Mouse (Mus musculus) forebrain, embryonic 10.5 days (tissue): ENCODE data around the gene Itsn1. TPM values are rescaled to one million over a fixed set of nuclear protein-coding genes. Genes with fewer than 3 reads are reported as not detected.

Source experiments
- DNase-seq: peaks from one replicate; pipeline ENCODE4 v3.0.0-alpha.2; 2017; ENCODE audit warnings: low spot score; ENCODE audit errors: extremely low spot score
- H3K27ac ChIP-seq: fragments of 300-500 bp; sonication (generic); 2 replicates; pipeline ENCODE4 v1.5.1; 2016; ENCODE audit warnings: mild to moderate bottlenecking
- H3K27me3 ChIP-seq: fragments of 300-500 bp; sonication (generic); 2 replicates; pipeline ENCODE4 v1.6.1; 2016; ENCODE audit warnings: mild to moderate bottlenecking; ENCODE audit not compliant: poor library complexity, severe bottlenecking
- H3K36me3 ChIP-seq: fragments of 300-500 bp; sonication (generic); replicated peaks from 2 replicates; pipeline ENCODE4 v1.6.1; 2016; ENCODE audit warnings: mild to moderate bottlenecking, moderate library complexity
- H3K4me1 ChIP-seq: fragments of 300-500 bp; sonication (generic); 2 replicates; pipeline ENCODE4 v1.6.1; 2016
- H3K4me3 ChIP-seq: fragments of 300-500 bp; sonication (generic); 2 replicates; pipeline ENCODE4 v1.5.1; 2016; ENCODE audit warnings: mild to moderate bottlenecking, moderate library complexity
- H3K9me3 ChIP-seq: fragments of 300-500 bp; sonication (generic); 2 replicates; pipeline ENCODE4 v1.6.1; 2016; ENCODE audit warnings: mild to moderate bottlenecking, moderate library complexity
- WGBS: fragments of 180-500 bp; shearing (Covaris S2); methylation state at CpG from one replicate; pipeline ENCODE4 v1.1.7; 2016; 5-methylcytosine and 5-hydroxymethylcytosine counted together
- polyA plus RNA-seq: library from polyadenylated mRNA; unstranded; fragments of >200 nt; fragmentation: Nextera tagmentation; extraction: Ambion mirVana; gene quantifications from 2 replicates; pipeline ENCODE4 v1.2.1, GENCODE M21; 2016

Gene Itsn1
- polyA plus RNA-seq, 1 experiment from 2014 or later: 38.7 TPM

GRCm38 (mm10) chr16:91865570-91866257 lies 136.6 kb downstream of the Itsn1 start:
- WGBS: 87% methylated on average over 7 of the region's 7 CpGs
- H3K27ac ChIP-seq: peak overlapping the region; percentile 20; the same call in 1 of the 2 replicates
- H3K4me3 ChIP-seq: no peak overlapping the region
- H3K27me3 ChIP-seq: no peaks in the 10 kb centered on the region
- H3K36me3 ChIP-seq: peaks cover 87% of the 10 kb centered on the region
- H3K4me1 ChIP-seq: peaks cover 9% of the 10 kb centered on the region
- no peaks in the 10 kb centered on the region for H3K9me3 ChIP-seq
- DNase-seq: no peak

GRCm38 (mm10) chr16:91866258-91866634 lies 137.2 kb downstream of the Itsn1 start:
- Histone ChIP-seq H3K27me3 (no peaks in the 10 kb centered on the region), H3K36me3 (peaks cover 87% of the 10 kb centered on the region), H3K4me1 (peaks cover 9% of the 10 kb centered on the region), H3K27ac (0 out of 2 replicates have a peak overlapping the region, but pooled peaks have one; percentile 20), H3K9me3 (no peaks in the 10 kb centered on the region), H3K4me3 (no peak overlapping the region)
- 92% methylated on average over 5 of the region's 5 CpGs for WGBS
- no peak for DNase-seq

- Histone ChIP-seq H3K4me3 (no peak overlapping the region), H3K4me1 (no peaks in the 10 kb centered on the region), H3K36me3 (peaks cover 93% of the 10 kb centered on the region), H3K27ac (no peak overlapping the region), H3K27me3 (no peaks in the 10 kb centered on the region), H3K9me3 (no peaks in the 10 kb centered on the region)
- 93% methylated on average over 8 of the region's 8 CpGs for WGBS
- no peak for DNase-seq
Observed at GRCm38 (mm10) chr16:91867672-91868071, 138.6 kb downstream of the Itsn1 start.

GRCm38 (mm10) chr16:91868943-91869911 lies 140.1 kb downstream of the Itsn1 start:
- peaks cover 81% of the 10 kb centered on the region for H3K36me3 ChIP-seq
- H3K4me1 ChIP-seq: no peaks in the 10 kb centered on the region
- no peaks in the 10 kb centered on the region for H3K27me3 ChIP-seq
- H3K27ac ChIP-seq: no peak overlapping the region
- no peaks in the 10 kb centered on the region for H3K9me3 ChIP-seq
- no peak for DNase-seq
- 97% methylated on average over 28 of the region's 28 CpGs for WGBS
- no peak overlapping the region for H3K4me3 ChIP-seq

GRCm38 (mm10) chr16:91870158-91870582 lies 141.1 kb downstream of the Itsn1 start:
- Histone ChIP-seq H3K27ac (no peak overlapping the region), H3K27me3 (no peaks in the 10 kb centered on the region), H3K36me3 (peaks cover 71% of the 10 kb centered on the region), H3K4me1 (0 out of 2 replicates have a peak, but pooled peaks cover 3% of the 10 kb centered on the region), H3K4me3 (no peak overlapping the region), H3K9me3 (no peaks in the 10 kb centered on the region)
- 92% methylated on average over 6 of the region's 6 CpGs for WGBS
- no peak for DNase-seq

- peaks cover 62% of the 10 kb centered on the region for H3K36me3 ChIP-seq
- no peak for DNase-seq
- 92% methylated on average over 6 of the region's 6 CpGs for WGBS
Observed at GRCm38 (mm10) chr16:91871188-91871587, 142.1 kb downstream of the Itsn1 start.

GRCm38 (mm10) chr16:91873695-91874094 lies 144.6 kb downstream of the Itsn1 start:
- Histone ChIP-seq H3K9me3 (no peaks in the 10 kb centered on the region), H3K4me3 (no peak overlapping the region), H3K36me3 (peaks cover 42% of the 10 kb centered on the region), H3K4me1 (0 out of 2 replicates have a peak, but pooled peaks cover 8% of the 10 kb centered on the region), H3K27me3 (no peaks in the 10 kb centered on the region), H3K27ac (no peak overlapping the region)
- no peak for DNase-seq
- WGBS: 86% methylated on average over 3 of the region's 3 CpGs

More at GRCm38 (mm10) chr16:91871188-91871587, 142.1 kb downstream of the Itsn1 start:
- H3K9me3 ChIP-seq: no peaks in the 10 kb centered on the region
- no peaks in the 10 kb centered on the region for H3K27me3 ChIP-seq
- H3K4me1 ChIP-seq: 0 out of 2 replicates have a peak, but pooled peaks cover 8% of the 10 kb centered on the region
- H3K27ac ChIP-seq: no peak overlapping the region
- H3K4me3 ChIP-seq: no peak overlapping the region

- peaks cover 21% of the 10 kb centered on the region for H3K36me3 ChIP-seq
- no peak overlapping the region for H3K27ac ChIP-seq
- 0 out of 2 replicates have a peak, but pooled peaks cover 8% of the 10 kb centered on the region for H3K4me1 ChIP-seq
- no peaks in the 10 kb centered on the region for H3K9me3 ChIP-seq
- WGBS: 84% methylated on average over 4 of the region's 4 CpGs
- H3K4me3 ChIP-seq: no peak overlapping the region
- DNase-seq: no peak
- no peaks in the 10 kb centered on the region for H3K27me3 ChIP-seq
Observed at GRCm38 (mm10) chr16:91875567-91876344, 146.7 kb downstream of the Itsn1 start.

GRCm38 (mm10) chr16:91876457-91876856 lies 147.4 kb downstream of the Itsn1 start:
- WGBS: 97% methylated on average over 4 of the region's 4 CpGs
- H3K27me3 ChIP-seq: no peaks in the 10 kb centered on the region
- H3K27ac ChIP-seq: no peak overlapping the region
- no peak overlapping the region for H3K4me3 ChIP-seq
- H3K36me3 ChIP-seq: peaks cover 22% of the 10 kb centered on the region
- 0 out of 2 replicates have a peak, but pooled peaks cover 2% of the 10 kb centered on the region for H3K9me3 ChIP-seq
- DNase-seq: no peak
- 0 out of 2 replicates have a peak, but pooled peaks cover 8% of the 10 kb centered on the region for H3K4me1 ChIP-seq

- H3K36me3 ChIP-seq: 0 out of 2 replicates have a peak, but pooled peaks cover 9% of the 10 kb centered on the region
- H3K9me3 ChIP-seq: 0 out of 2 replicates have a peak, but pooled peaks cover 4% of the 10 kb centered on the region
- no peaks in the 10 kb centered on the region for H3K27me3 ChIP-seq
- 86% methylated on average over 2 of the region's 2 CpGs for WGBS
- H3K4me1 ChIP-seq: 0 out of 2 replicates have a peak, but pooled peaks cover 17% of the 10 kb centered on the region
- no peak overlapping the region for H3K27ac ChIP-seq
- H3K4me3 ChIP-seq: no peak overlapping the region
- DNase-seq: no peak
Observed at GRCm38 (mm10) chr16:91879101-91879500, 150.0 kb downstream of the Itsn1 start.

GRCm38 (mm10) chr16:91880869-91881767 lies 152.0 kb downstream of the Itsn1 start:
- Histone ChIP-seq H3K27ac (no peak overlapping the region), H3K36me3 (0 out of 2 replicates have a peak, but pooled peaks cover 9% of the 10 kb centered on the region)
- 95% methylated on average over 11 of the region's 11 CpGs for WGBS

More at GRCm38 (mm10) chr16:91880869-91881767, 152.0 kb downstream of the Itsn1 start:
- no peaks in the 10 kb centered on the region for H3K27me3 ChIP-seq
- peaks cover 21% of the 10 kb centered on the region for H3K4me1 ChIP-seq
- DNase-seq: no peak
- H3K9me3 ChIP-seq: 0 out of 2 replicates have a peak, but pooled peaks cover 4% of the 10 kb centered on the region
- no peak overlapping the region for H3K4me3 ChIP-seq
